Mouse (Mus musculus) C3H10T1/2 (cell line): ENCODE measurements around the gene Snurf. TPM values are rescaled to one million over a fixed set of nuclear protein-coding genes. Genes with fewer than 3 reads are reported as not detected.

Source experiments
- polyA plus RNA-seq, 2 experiments: library from polyadenylated mRNA; unstranded; fragments of >200 nt; fragmentation: generic; extraction: Trizol; gene quantifications; one replicate each; pipeline ENCODE4 v1.2.1; 2012; ENCODE audit warnings: missing spikeins in 2 of 2

The Snurf gene
- not detected for polyA plus RNA-seq

DNA sequence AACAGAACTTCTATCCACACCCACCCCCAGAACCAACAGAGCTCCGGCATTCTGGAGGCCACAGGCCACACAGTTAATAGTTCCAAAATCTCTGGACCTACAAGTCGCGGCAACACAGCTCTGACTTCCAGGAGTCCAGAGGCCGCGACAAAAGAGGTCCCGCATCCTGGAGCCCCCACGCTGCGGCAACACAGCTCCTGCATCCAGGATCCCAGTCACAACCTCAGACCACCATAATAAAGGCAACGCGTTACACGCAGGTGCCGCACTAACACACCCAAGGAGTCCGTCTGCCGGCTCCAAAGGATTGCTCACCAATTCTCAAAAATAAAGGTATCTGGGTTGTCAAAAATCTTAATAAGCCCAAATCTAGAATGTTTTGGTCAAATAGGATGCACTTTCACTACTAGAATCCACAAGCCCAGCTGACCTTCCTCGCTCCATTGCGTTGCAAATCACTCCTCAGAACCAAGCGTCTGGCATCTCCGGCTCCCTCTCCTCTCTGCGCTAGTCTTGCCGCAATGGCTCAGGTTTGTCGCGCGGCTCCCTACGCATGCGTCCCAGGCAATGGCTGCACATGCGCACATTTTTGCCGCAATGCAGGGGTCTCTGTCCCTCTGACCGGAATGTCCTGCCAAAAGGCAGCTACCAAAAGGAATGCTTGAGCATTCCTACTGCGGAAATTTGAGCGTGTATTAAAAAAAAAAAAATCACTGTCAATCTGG lies at the start of gene Snurf, which contains the start of gene Gm38393:
Gene Snurf, minus strand, starts transcription at position 444 of the 725 bp plus-strand sequence.
Gene Gm38393, minus strand, starts transcription at position 459 of the 725 bp plus-strand sequence.

Other genes starting within 250 kb of the Snurf start
- gene Gm38393, start within 50 bp of the Snurf start, polyA plus RNA-seq = not detected
- under 1 TPM in 1 of 2 experiments, not detected in 1; 0.02 TPM for gene Snrpn, start 135.2 kb upstream of the Snurf start, polyA plus RNA-seq